Mouse (Mus musculus): ENCODE measurements at regions not wholly inside any gene's neighbourhood (a gene's known extent, or its start where the extent isn't known, plus 50 kb on each side); places are given as distances from the start of the nearest gene placed in this dataset.

- ATAC-seq, result no peak
- no peaks in the 10 kb centered on the region for H3K36me3 ChIP-seq (ENCODE audit: control insufficient read depth, insufficient read depth, low read length)
- H3K27ac ChIP-seq (ENCODE audit: low read depth, low read length), result no peak overlapping the region
- H3K9me3 ChIP-seq (ENCODE audit: control insufficient read depth, low read length), result no peaks in the 10 kb centered on the region
- H3K27me3 ChIP-seq (replicated peaks; ENCODE audit: control insufficient read depth, insufficient read depth, low read length), result no peaks in the 10 kb centered on the region
- H3K4me1 ChIP-seq (ENCODE audit: control insufficient read depth, insufficient read depth, low read depth, low read length), result no peaks in the 10 kb centered on the region
- no peak overlapping the region for H3K4me2 ChIP-seq (ENCODE audit: low read length)
- no peak overlapping the region for H3K4me3 ChIP-seq (ENCODE audit: low read length)
- no peak overlapping the region for H3K9ac ChIP-seq (ENCODE audit: low read depth, low read length)
- 65% methylated on average over 1 of the region's 1 CpGs for WGBS
Observed at GRCm38 (mm10) chr9:74342176-74342575, 232.0 kb downstream of the Wdr72 start.

- no peak overlapping the region for H3K9ac ChIP-seq (ENCODE audit: low read depth, low read length)
- no peaks in the 10 kb centered on the region for H3K36me3 ChIP-seq (ENCODE audit: control insufficient read depth, insufficient read depth, low read length)
- no peak overlapping the region for H3K4me3 ChIP-seq (ENCODE audit: low read length)
- H3K27me3 ChIP-seq (replicated peaks; ENCODE audit: control insufficient read depth, insufficient read depth, low read length), result no peaks in the 10 kb centered on the region
- ATAC-seq, result no peak
- H3K4me1 ChIP-seq (ENCODE audit: control insufficient read depth, insufficient read depth, low read depth, low read length), result no peaks in the 10 kb centered on the region
- H3K9me3 ChIP-seq (ENCODE audit: control insufficient read depth, low read length), result no peaks in the 10 kb centered on the region
- no peak overlapping the region for H3K4me2 ChIP-seq (ENCODE audit: low read length)
- no peak overlapping the region for H3K27ac ChIP-seq (ENCODE audit: low read depth, low read length)
- 60% methylated on average over 7 of the region's 7 CpGs for WGBS
Observed at GRCm38 (mm10) chr9:74345027-74345426, 234.9 kb downstream of the Wdr72 start.

- Histone ChIP-seq H3K27ac (ENCODE audit: low read depth, low read length) (no peak overlapping the region), H3K4me3 (ENCODE audit: low read length) (no peak overlapping the region), H3K27me3 (replicated peaks; ENCODE audit: control insufficient read depth, insufficient read depth, low read length) (no peaks in the 10 kb centered on the region), H3K9me3 (ENCODE audit: control insufficient read depth, low read length) (no peaks in the 10 kb centered on the region), H3K4me2 (ENCODE audit: low read length) (no peak overlapping the region), H3K9ac (ENCODE audit: low read depth, low read length) (no peak overlapping the region), H3K36me3 (ENCODE audit: control insufficient read depth, insufficient read depth, low read length) (no peaks in the 10 kb centered on the region), H3K4me1 (ENCODE audit: control insufficient read depth, insufficient read depth, low read depth, low read length) (no peaks in the 10 kb centered on the region)
- ATAC-seq, result no peak
- 23% methylated on average over 2 of the region's 2 CpGs for WGBS
Observed at GRCm38 (mm10) chr9:74348776-74349175, 238.6 kb downstream of the Wdr72 start.

- H3K27me3 ChIP-seq (replicated peaks; ENCODE audit: control insufficient read depth, insufficient read depth, low read length), result no peaks in the 10 kb centered on the region
- H3K4me2 ChIP-seq (ENCODE audit: low read length), result no peak overlapping the region
- H3K4me3 ChIP-seq (ENCODE audit: low read length), result no peak overlapping the region
- no peak overlapping the region for H3K27ac ChIP-seq (ENCODE audit: low read depth, low read length)
- WGBS, result 24% methylated on average over 3 of the region's 3 CpGs
- peak; percentile 52; the same call in 1 of the 2 replicates for ATAC-seq
- no peaks in the 10 kb centered on the region for H3K4me1 ChIP-seq (ENCODE audit: control insufficient read depth, insufficient read depth, low read depth, low read length)
- no peaks in the 10 kb centered on the region for H3K9me3 ChIP-seq (ENCODE audit: control insufficient read depth, low read length)
- no peak overlapping the region for H3K9ac ChIP-seq (ENCODE audit: low read depth, low read length)
- H3K36me3 ChIP-seq (ENCODE audit: control insufficient read depth, insufficient read depth, low read length), result no peaks in the 10 kb centered on the region
Observed at GRCm38 (mm10) chr9:74365930-74366438, 255.8 kb downstream of the Wdr72 start.

GRCm38 (mm10) chr9:74376191-74376590 is 266.0 kb downstream of the Wdr72 start:
- Histone ChIP-seq H3K36me3 (ENCODE audit: control insufficient read depth, insufficient read depth, low read length) (no peaks in the 10 kb centered on the region), H3K4me1 (ENCODE audit: control insufficient read depth, insufficient read depth, low read depth, low read length) (no peaks in the 10 kb centered on the region), H3K4me2 (ENCODE audit: low read length) (no peak overlapping the region), H3K27ac (ENCODE audit: low read depth, low read length) (no peak overlapping the region), H3K9ac (ENCODE audit: low read depth, low read length) (no peak overlapping the region), H3K4me3 (ENCODE audit: low read length) (no peak overlapping the region), H3K27me3 (replicated peaks; ENCODE audit: control insufficient read depth, insufficient read depth, low read length) (no peaks in the 10 kb centered on the region), H3K9me3 (ENCODE audit: control insufficient read depth, low read length) (no peaks in the 10 kb centered on the region)
- ATAC-seq, result no peak

- H3K4me2 ChIP-seq (ENCODE audit: low read length), result no peak overlapping the region
- H3K9ac ChIP-seq (ENCODE audit: low read depth, low read length), result no peak overlapping the region
- ATAC-seq, result no peak
- H3K27ac ChIP-seq (ENCODE audit: low read depth, low read length), result no peak overlapping the region
- H3K36me3 ChIP-seq (ENCODE audit: control insufficient read depth, insufficient read depth, low read length), result no peaks in the 10 kb centered on the region
- no peaks in the 10 kb centered on the region for H3K4me1 ChIP-seq (ENCODE audit: control insufficient read depth, insufficient read depth, low read depth, low read length)
- no peak overlapping the region for H3K4me3 ChIP-seq (ENCODE audit: low read length)
- no peaks in the 10 kb centered on the region for H3K9me3 ChIP-seq (ENCODE audit: control insufficient read depth, low read length)
- H3K27me3 ChIP-seq (replicated peaks; ENCODE audit: control insufficient read depth, insufficient read depth, low read length), result no peaks in the 10 kb centered on the region
Observed at GRCm38 (mm10) chr9:74377204-74377603, 267.0 kb downstream of the Wdr72 start.

GRCm38 (mm10) chr9:74384206-74384896 is 274.2 kb downstream of the Wdr72 start:
- WGBS, result 54% methylated on average over 8 of the region's 8 CpGs
- Histone ChIP-seq H3K27ac (ENCODE audit: low read depth, low read length) (no peak overlapping the region), H3K9ac (ENCODE audit: low read depth, low read length) (no peak overlapping the region), H3K27me3 (replicated peaks; ENCODE audit: control insufficient read depth, insufficient read depth, low read length) (no peaks in the 10 kb centered on the region), H3K4me3 (ENCODE audit: low read length) (no peak overlapping the region), H3K4me2 (ENCODE audit: low read length) (no peak overlapping the region), H3K36me3 (ENCODE audit: control insufficient read depth, insufficient read depth, low read length) (no peaks in the 10 kb centered on the region), H3K4me1 (ENCODE audit: control insufficient read depth, insufficient read depth, low read depth, low read length) (no peaks in the 10 kb centered on the region), H3K9me3 (ENCODE audit: control insufficient read depth, low read length) (no peaks in the 10 kb centered on the region)
- ATAC-seq, result peak; percentile 61; the same call in 1 of the 2 replicates

- no peaks in the 10 kb centered on the region for H3K9me3 ChIP-seq (ENCODE audit: control insufficient read depth, low read length)
- 0 out of 2 replicates have a peak, but pooled peaks cover 4% of the 10 kb centered on the region for H3K4me1 ChIP-seq (ENCODE audit: control insufficient read depth, insufficient read depth, low read depth, low read length)
- H3K4me3 ChIP-seq (ENCODE audit: low read length), result no peak overlapping the region
- H3K27me3 ChIP-seq (replicated peaks; ENCODE audit: control insufficient read depth, insufficient read depth, low read length), result no peaks in the 10 kb centered on the region
- H3K4me2 ChIP-seq (ENCODE audit: low read length), result no peak overlapping the region
- H3K27ac ChIP-seq (ENCODE audit: low read depth, low read length), result no peak overlapping the region
- WGBS, result 90% methylated on average over 2 of the region's 2 CpGs
- no peaks in the 10 kb centered on the region for H3K36me3 ChIP-seq (ENCODE audit: control insufficient read depth, insufficient read depth, low read length)
- H3K9ac ChIP-seq (ENCODE audit: low read depth, low read length), result no peak overlapping the region
- no peak for ATAC-seq
Observed at GRCm38 (mm10) chr9:74425594-74425993, 315.4 kb downstream of the Wdr72 start.

GRCm38 (mm10) chr9:74449981-74450380 is 339.8 kb downstream of the Wdr72 start:
- no peak for ATAC-seq
- 42% methylated on average over 5 of the region's 5 CpGs for WGBS
- no peak overlapping the region for H3K4me3 ChIP-seq (ENCODE audit: low read length)
- H3K36me3 ChIP-seq (ENCODE audit: control insufficient read depth, insufficient read depth, low read length), result no peaks in the 10 kb centered on the region
- H3K27me3 ChIP-seq (replicated peaks; ENCODE audit: control insufficient read depth, insufficient read depth, low read length), result no peaks in the 10 kb centered on the region
- H3K4me1 ChIP-seq (ENCODE audit: control insufficient read depth, insufficient read depth, low read depth, low read length), result no peaks in the 10 kb centered on the region; the same call in 1 of the 2 replicates
- no peak overlapping the region for H3K4me2 ChIP-seq (ENCODE audit: low read length)
- no peak overlapping the region for H3K9ac ChIP-seq (ENCODE audit: low read depth, low read length)
- no peak overlapping the region for H3K27ac ChIP-seq (ENCODE audit: low read depth, low read length)
- H3K9me3 ChIP-seq (ENCODE audit: control insufficient read depth, low read length), result no peaks in the 10 kb centered on the region
